Mouse (Mus musculus) lung, embryonic 15.5 days (tissue): ENCODE results near the gene Tas2r134. TPM values are rescaled to one million over a fixed set of nuclear protein-coding genes. Genes with fewer than 3 reads are reported as not detected.

ENCODE experiments used
- ATAC-seq: fragments of 200-750 bp; cut with Nextera tagmentation; 2 replicates; pipeline ENCODE4 v1.8.0; 2017; ENCODE audit warnings: moderate number of reproducible peaks, borderline replicate concordance; ENCODE audit not compliant: low FRiP score, low TSS enrichment; ENCODE audit errors: extremely low read depth
- H3K27ac ChIP-seq: fragments of 300-500 bp; sonication (generic); 2 replicates; pipeline ENCODE4 v1.5.1; 2015; ENCODE audit warnings: moderate library complexity, mild to moderate bottlenecking, inconsistent platforms
- H3K27me3 ChIP-seq: fragments of 300-500 bp; sonication (generic); 2 replicates; pipeline ENCODE4 v1.6.1; 2015; ENCODE audit warnings: inconsistent platforms
- H3K36me3 ChIP-seq: fragments of 300-500 bp; sonication (generic); 2 replicates; pipeline ENCODE4 v1.6.1; 2015; ENCODE audit warnings: inconsistent platforms
- H3K4me1 ChIP-seq: fragments of 300-500 bp; sonication (generic); 2 replicates; pipeline ENCODE4 v1.6.1; 2015; ENCODE audit warnings: inconsistent platforms
- H3K4me2 ChIP-seq: fragments of 300-500 bp; sonication (generic); 2 replicates; pipeline ENCODE4 v1.6.1; 2015; ENCODE audit warnings: inconsistent platforms, mild to moderate bottlenecking, moderate library complexity
- H3K4me3 ChIP-seq: fragments of 300-500 bp; sonication (generic); 2 replicates; pipeline ENCODE4 v1.5.1; 2015; ENCODE audit warnings: mild to moderate bottlenecking, inconsistent platforms
- H3K9ac ChIP-seq: fragments of 300-500 bp; sonication (generic); 2 replicates; pipeline ENCODE4 v1.6.1; 2015; ENCODE audit warnings: inconsistent platforms
- H3K9me3 ChIP-seq: fragments of 300-500 bp; sonication (generic); 2 replicates; pipeline ENCODE4 v1.6.1; 2016; ENCODE audit warnings: inconsistent platforms
- WGBS: fragments of 180-500 bp; shearing (Covaris S2); methylation state at CpG from one replicate; pipeline ENCODE4 v1.1.7; 2015; 5-methylcytosine and 5-hydroxymethylcytosine counted together
- polyA plus RNA-seq: library from polyadenylated mRNA; unstranded; fragments of >200 nt; fragmentation: Nextera tagmentation; extraction: Ambion mirVana; gene quantifications from 2 replicates; pipeline ENCODE4 v1.2.1, GENCODE M21; 2015

The Tas2r134 gene
- polyA plus RNA-seq, 1 experiment from 2014 or later, result not detected

DNA sequence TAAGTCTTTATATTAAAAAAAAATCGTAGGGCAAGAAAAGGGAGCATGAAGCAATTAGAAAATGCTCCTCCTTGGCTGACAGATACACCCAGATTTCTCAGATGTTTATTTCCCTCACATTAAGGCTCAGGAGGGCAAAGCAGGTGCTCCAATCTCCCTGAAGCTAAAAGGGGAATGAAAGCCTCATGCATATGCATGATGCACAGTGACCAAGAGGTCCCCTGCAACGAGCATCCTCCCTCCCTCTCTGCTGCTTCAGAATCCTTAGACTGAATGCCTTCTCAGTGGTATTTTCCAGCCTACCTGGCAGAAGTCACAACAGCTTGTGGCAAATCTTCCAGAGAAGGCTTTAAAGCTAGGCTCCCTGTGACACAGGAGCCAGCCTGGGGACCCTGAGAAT lies 16.4 kb upstream of the Tas2r134 start:
- Histone ChIP-seq H3K27ac (no peak overlapping the region), H3K36me3 (no peaks in the 10 kb centered on the region), H3K4me1 (no peaks in the 10 kb centered on the region), H3K4me3 (no peak overlapping the region), H3K9me3 (no peaks in the 10 kb centered on the region), H3K27me3 (no peaks in the 10 kb centered on the region), H3K4me2 (no peak overlapping the region), H3K9ac (no peak overlapping the region)
- 43% methylated on average over 2 of the region's 2 CpGs for WGBS
- no peak for ATAC-seq

DNA sequence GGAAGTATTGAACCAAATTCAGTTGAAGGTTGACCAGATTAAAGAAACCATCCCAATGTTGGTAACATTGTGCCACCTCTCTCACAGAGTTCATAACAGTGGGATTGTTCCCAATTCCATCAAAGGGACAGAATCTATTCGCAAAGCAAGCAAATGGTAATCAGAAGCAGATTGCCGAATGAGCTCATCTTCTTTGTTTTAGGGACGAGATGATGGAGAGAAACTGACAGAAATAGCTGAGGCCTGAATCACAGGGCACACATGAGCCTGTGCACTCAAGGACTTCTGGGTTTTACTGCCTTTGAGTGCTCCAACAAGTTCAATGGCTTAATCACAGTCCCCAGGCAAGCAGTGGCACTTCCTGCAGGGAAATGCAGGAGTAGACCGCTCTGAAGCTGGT lies 13.6 kb upstream of the Tas2r134 start:
- Histone ChIP-seq H3K27me3 (no peaks in the 10 kb centered on the region), H3K9me3 (no peaks in the 10 kb centered on the region), H3K9ac (no peak overlapping the region), H3K27ac (no peak overlapping the region), H3K4me1 (no peaks in the 10 kb centered on the region), H3K4me3 (no peak overlapping the region), H3K4me2 (no peak overlapping the region), H3K36me3 (no peaks in the 10 kb centered on the region)
- WGBS, result 78% methylated on average over 4 of the region's 4 CpGs
- ATAC-seq, result no peak

GRCm38 (mm10) chr2:51621931-51622330 lies 5.4 kb upstream of the Tas2r134 start:
- Histone ChIP-seq H3K4me3 (no peak overlapping the region), H3K4me2 (no peak overlapping the region), H3K36me3 (no peaks in the 10 kb centered on the region), H3K27ac (no peak overlapping the region), H3K9me3 (no peaks in the 10 kb centered on the region), H3K27me3 (no peaks in the 10 kb centered on the region), H3K9ac (no peak overlapping the region), H3K4me1 (no peaks in the 10 kb centered on the region)
- ATAC-seq, result no peak
- WGBS, result 77% methylated on average over 2 of the region's 2 CpGs

- Histone ChIP-seq H3K4me1 (no peaks in the 10 kb centered on the region), H3K9me3 (no peaks in the 10 kb centered on the region), H3K9ac (no peak overlapping the region), H3K27me3 (no peaks in the 10 kb centered on the region), H3K36me3 (no peaks in the 10 kb centered on the region), H3K4me2 (no peak overlapping the region), H3K4me3 (no peak overlapping the region), H3K27ac (no peak overlapping the region)
- 62% methylated on average over 3 of the region's 3 CpGs for WGBS
- ATAC-seq, result no peak
Observed at GRCm38 (mm10) chr2:51626007-51626406, 1.3 kb upstream of the Tas2r134 start.

- no peak overlapping the region for H3K9ac ChIP-seq
- no peak overlapping the region for H3K4me2 ChIP-seq
- H3K9me3 ChIP-seq, result no peaks in the 10 kb centered on the region
- no peak overlapping the region for H3K4me3 ChIP-seq
- ATAC-seq, result no peak
- no peaks in the 10 kb centered on the region for H3K36me3 ChIP-seq
- WGBS, result 69% methylated on average over 2 of the region's 2 CpGs
- no peaks in the 10 kb centered on the region for H3K27me3 ChIP-seq
- no peaks in the 10 kb centered on the region for H3K4me1 ChIP-seq
- H3K27ac ChIP-seq, result no peak overlapping the region
Observed at GRCm38 (mm10) chr2:51631428-51631827, 4.1 kb downstream of the Tas2r134 start.

GRCm38 (mm10) chr2:51637681-51638080 lies 10.4 kb downstream of the Tas2r134 start:
- Histone ChIP-seq H3K4me1 (no peaks in the 10 kb centered on the region), H3K36me3 (no peaks in the 10 kb centered on the region), H3K27me3 (no peaks in the 10 kb centered on the region), H3K27ac (no peak overlapping the region), H3K4me3 (no peak overlapping the region), H3K9me3 (no peaks in the 10 kb centered on the region), H3K4me2 (no peak overlapping the region), H3K9ac (no peak overlapping the region)
- no peak for ATAC-seq
- 78% methylated on average over 11 of the region's 11 CpGs for WGBS

DNA sequence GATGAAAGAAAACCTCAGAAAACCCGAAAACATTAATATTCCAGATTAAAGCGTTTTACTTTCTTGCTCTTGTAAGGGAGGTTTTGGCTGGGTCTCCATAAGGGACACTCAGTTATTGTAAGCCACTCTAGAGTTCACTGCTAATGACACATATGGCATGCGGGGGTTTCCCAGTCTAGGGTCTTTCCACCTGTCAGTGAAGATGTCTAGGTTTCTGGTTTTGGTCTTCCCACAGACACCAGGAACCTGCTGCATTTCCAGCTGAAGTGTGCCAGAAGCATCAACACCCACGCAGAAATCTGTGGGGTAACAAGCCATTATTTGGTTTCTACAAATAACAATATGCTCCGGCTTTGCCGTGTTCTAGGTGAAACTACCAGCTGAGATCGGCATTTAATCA lies 14.3 kb downstream of the Tas2r134 start:
- no peak for ATAC-seq
- H3K4me3 ChIP-seq, result no peak overlapping the region
- 88% methylated on average over 7 of the region's 7 CpGs for WGBS

GRCm38 (mm10) chr2:51643244-51644139 lies 16.2 kb downstream of the Tas2r134 start:
- WGBS, result 41% methylated on average over 7 of the region's 7 CpGs
- Histone ChIP-seq H3K27ac (peak overlapping the region; percentile 24; the same call in 1 of the 2 replicates), H3K27me3 (no peaks in the 10 kb centered on the region), H3K4me2 (no peak overlapping the region), H3K9me3 (no peaks in the 10 kb centered on the region), H3K36me3 (no peaks in the 10 kb centered on the region), H3K9ac (no peak overlapping the region), H3K4me3 (no peak overlapping the region), H3K4me1 (peaks cover 4% of the 10 kb centered on the region; the same call in 1 of the 2 replicates)
- peak; percentile 74; the same call in 1 of the 2 replicates for ATAC-seq

More for the DNA sequence above, 14.3 kb downstream of the Tas2r134 start:
- H3K9me3 ChIP-seq, result no peaks in the 10 kb centered on the region
- no peak overlapping the region for H3K27ac ChIP-seq
- no peak overlapping the region for H3K4me2 ChIP-seq
- no peak overlapping the region for H3K9ac ChIP-seq
- H3K4me1 ChIP-seq, result peaks cover 4% of the 10 kb centered on the region; the same call in 1 of the 2 replicates
- H3K27me3 ChIP-seq, result no peaks in the 10 kb centered on the region
- H3K36me3 ChIP-seq, result no peaks in the 10 kb centered on the region

DNA sequence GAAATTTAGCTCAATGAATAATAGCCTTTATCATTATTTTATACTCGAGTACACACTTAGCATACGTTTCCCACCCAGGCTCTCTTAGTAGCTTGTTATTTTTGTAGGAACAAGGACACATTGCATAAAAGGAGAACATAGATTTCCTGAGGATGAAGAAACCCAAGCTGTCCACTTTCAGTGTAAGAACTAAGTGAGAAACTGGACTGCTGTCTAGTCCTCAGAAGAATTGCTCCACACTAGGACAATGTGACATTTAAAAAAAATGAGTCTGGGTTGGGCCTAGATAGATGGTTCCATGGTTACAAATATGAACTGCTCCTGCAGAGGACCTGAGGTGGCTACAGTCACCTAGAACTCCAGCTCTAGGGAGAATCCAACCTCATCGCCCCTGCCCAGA lies 20.7 kb downstream of the Tas2r134 start:
- Histone ChIP-seq H3K4me3 (no peak overlapping the region), H3K27ac (no peak overlapping the region), H3K27me3 (no peaks in the 10 kb centered on the region), H3K9ac (no peak overlapping the region), H3K36me3 (no peaks in the 10 kb centered on the region), H3K4me1 (peaks cover 4% of the 10 kb centered on the region; the same call in 1 of the 2 replicates), H3K4me2 (no peak overlapping the region), H3K9me3 (no peaks in the 10 kb centered on the region)
- 71% methylated on average over 3 of the region's 3 CpGs for WGBS
- no peak for ATAC-seq

DNA sequence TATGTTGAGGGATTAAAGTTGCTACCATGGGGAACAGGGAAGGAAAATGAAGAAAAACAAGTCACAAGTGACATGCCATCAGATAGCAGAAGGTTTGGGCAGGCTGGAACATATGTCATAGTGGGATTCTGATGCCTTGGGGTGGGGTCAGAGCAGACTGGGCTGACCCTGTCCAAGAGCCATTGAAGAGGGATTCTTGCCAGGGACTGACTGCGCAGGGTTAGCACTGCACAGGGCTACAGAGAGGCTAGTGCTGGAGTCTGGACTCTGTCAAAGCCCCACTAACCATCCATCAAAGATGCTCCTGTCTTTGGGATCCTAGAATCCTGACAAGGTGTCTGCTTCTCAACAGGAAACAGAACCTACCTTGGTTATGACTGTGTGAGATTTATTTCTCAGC lies 22.6 kb downstream of the Tas2r134 start:
- no peaks in the 10 kb centered on the region for H3K4me1 ChIP-seq
- no peak overlapping the region for H3K9ac ChIP-seq
- no peaks in the 10 kb centered on the region for H3K27me3 ChIP-seq
- no peak overlapping the region for H3K4me2 ChIP-seq
- no peak overlapping the region for H3K4me3 ChIP-seq
- WGBS, result 91% methylated on average over 1 of the region's 1 CpGs
- no peak for ATAC-seq
- no peaks in the 10 kb centered on the region for H3K36me3 ChIP-seq
- H3K9me3 ChIP-seq, result no peaks in the 10 kb centered on the region
- H3K27ac ChIP-seq, result no peak overlapping the region

GRCm38 (mm10) chr2:51652086-51652485 lies 24.8 kb downstream of the Tas2r134 start:
- no peak for ATAC-seq
- WGBS, result 88% methylated on average over 10 of the region's 10 CpGs

GRCm38 (mm10) chr2:51657684-51658083 lies 30.4 kb downstream of the Tas2r134 start:
- Histone ChIP-seq H3K4me3 (no peak overlapping the region), H3K4me1 (no peaks in the 10 kb centered on the region), H3K9ac (no peak overlapping the region), H3K36me3 (no peaks in the 10 kb centered on the region), H3K4me2 (no peak overlapping the region), H3K27me3 (no peaks in the 10 kb centered on the region), H3K9me3 (no peaks in the 10 kb centered on the region), H3K27ac (no peak overlapping the region)
- WGBS, result 53% methylated on average over 3 of the region's 3 CpGs
- ATAC-seq, result no peak

More at GRCm38 (mm10) chr2:51652086-51652485, 24.8 kb downstream of the Tas2r134 start:
- Histone ChIP-seq H3K36me3 (no peaks in the 10 kb centered on the region), H3K4me2 (no peak overlapping the region), H3K4me1 (no peaks in the 10 kb centered on the region), H3K9me3 (no peaks in the 10 kb centered on the region), H3K9ac (no peak overlapping the region), H3K27me3 (no peaks in the 10 kb centered on the region), H3K4me3 (no peak overlapping the region), H3K27ac (no peak overlapping the region)
